Comparison of ENCODE assay signal across 19 mouse cellular contexts in the genomic region with DNA sequence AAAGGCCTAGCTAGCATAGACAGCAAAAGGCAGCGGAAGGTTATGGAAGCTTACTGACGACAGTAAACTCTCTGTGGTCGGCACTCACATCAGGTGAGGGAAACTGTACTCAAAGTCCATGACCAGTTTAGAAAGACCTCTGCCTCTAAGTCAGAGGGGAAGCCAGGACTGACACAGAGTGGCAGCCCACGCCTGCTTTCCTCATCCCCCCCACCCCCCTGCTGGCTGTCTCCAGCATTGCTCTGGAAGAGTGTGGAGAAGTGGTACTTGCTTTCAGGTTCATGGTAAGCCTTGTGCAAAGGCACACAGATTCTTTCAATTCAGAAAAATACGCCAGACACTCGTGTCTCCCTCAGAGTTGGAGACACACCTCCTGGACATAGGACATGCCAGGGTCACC.
DNase-seq lines count a peak whose midpoint lies in the region; TF ChIP-seq lines count a peak whose summit lies in the region.
"Had no signal": no experiment of that assay in that cellular context is flagged by ENCODE, and none has a peak within 500 bp of the region (broad histone marks: within the 10 kb centered on the region; RNA-seq: fewer than 3 reads in every experiment).

No protein-coding gene starts in this region.

- H3K27ac ChIP-seq in layer of hippocampus, adult 2 months: no peak overlapping the region
- H3K27ac ChIP-seq: forebrain, embryonic 10.5 days; heart, embryonic 10.5 days; hindbrain, embryonic 12.5 days; intestine, embryonic 15.5 days; neural tube, embryonic 13.5 days had no signal

- no peak overlapping the region for H3K4me3 ChIP-seq in layer of hippocampus, adult 2 months
- H3K4me3 ChIP-seq: forebrain, embryonic 10.5 days; heart, embryonic 10.5 days; hindbrain, embryonic 12.5 days; intestine, embryonic 15.5 days; neural tube, embryonic 13.5 days had no signal

- TF ChIP-seq CTCF in layer of hippocampus, adult 2 months (conservative IDR thresholded peaks at IDR 0.05): peak; percentile 51

- DNase-seq in layer of hippocampus, adult 2 months (ENCODE audit: low spot score in 2 of 2): no peak
- DNase-seq in layer of hippocampus, adult 9-10 months (ENCODE audit: low spot score): no peak
- DNase-seq in retina, embryonic 14.5 days (ENCODE audit: low spot score): peak; percentile 30
- no peak for DNase-seq in retina, postnatal 1 day
- peak; percentile 34 for DNase-seq in NIH3T3 (ENCODE audit: low read depth)
- no peak for DNase-seq in right cerebral cortex, adult 2 months (ENCODE audit: low spot score in 2 of 2)
- no peak for DNase-seq in cerebellum, adult 11-12 months
- DNase-seq: adrenal gland, postnatal 36 days; cerebellum, adult 9-10 months; gastrocnemius, postnatal 36 days; heart, postnatal 10 days; kidney, postnatal 25 days; lung, postnatal 14 days; thymus, adult 18-20 months had no signal

Comparison
In these comparisons a context has a peak if more than half of its experiments do, and no peak if none do; other contexts are left out.
1. DNase-seq: peak in retina, embryonic 14.5 days (single experiment) and NIH3T3 (single experiment); none in layer of hippocampus, adult 2 months (0 of 2), layer of hippocampus, adult 9-10 months (single experiment), retina, postnatal 1 day (single experiment), right cerebral cortex, adult 2 months (0 of 2) and cerebellum, adult 11-12 months (single experiment).